Mouse (Mus musculus): ENCODE results near the gene Ppp1r12b.

DNA sequence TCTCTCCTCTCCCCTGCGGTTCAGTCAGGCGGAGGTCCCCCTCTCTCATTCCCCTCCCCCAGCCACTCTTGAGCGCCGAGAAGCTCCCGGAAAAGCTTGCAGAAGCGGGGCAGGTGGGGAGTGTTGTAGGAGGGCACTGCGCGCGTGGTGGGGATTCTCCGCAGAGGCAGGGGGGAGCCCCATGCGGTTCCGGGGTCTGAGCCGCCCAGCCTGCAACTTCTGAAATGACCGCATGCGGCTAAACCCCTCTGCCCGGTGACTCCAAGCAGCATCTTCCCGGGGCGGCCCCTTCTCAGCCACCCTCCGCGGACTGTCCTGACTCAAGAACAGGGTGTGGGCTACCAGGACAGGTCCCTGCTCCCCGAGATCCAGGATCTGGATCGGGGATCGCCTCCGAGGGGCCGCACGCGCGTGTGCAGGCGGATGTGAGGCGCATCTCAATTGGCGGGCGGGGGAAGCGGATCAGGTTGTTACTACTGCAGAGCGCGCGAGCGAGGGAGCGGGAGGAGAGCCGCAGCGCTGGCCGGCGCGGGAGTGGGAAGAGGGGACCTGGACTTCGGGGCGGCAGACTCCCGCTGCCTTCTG lies 246.8 kb downstream of the Ppp1r12b start:
- TF ChIP-seq CTCF (IDR thresholded peaks at IDR 0.05; ENCODE audit: control insufficient read depth, insufficient read depth, low read length): no peak
- no peak for TF ChIP-seq POLR2A (IDR thresholded peaks at IDR 0.05; ENCODE audit: borderline replicate concordance, control insufficient read depth, low read depth, low read length)

Measured in bone marrow, adult 2 months (tissue).